Mouse (Mus musculus): ENCODE data around the gene Eva1c. TPM values are rescaled to one million over a fixed set of nuclear protein-coding genes. Genes with fewer than 3 reads are reported as not detected.

Eva1c gene
- total and polyA plus RNA-seq, 3 experiments: not detected

DNA sequence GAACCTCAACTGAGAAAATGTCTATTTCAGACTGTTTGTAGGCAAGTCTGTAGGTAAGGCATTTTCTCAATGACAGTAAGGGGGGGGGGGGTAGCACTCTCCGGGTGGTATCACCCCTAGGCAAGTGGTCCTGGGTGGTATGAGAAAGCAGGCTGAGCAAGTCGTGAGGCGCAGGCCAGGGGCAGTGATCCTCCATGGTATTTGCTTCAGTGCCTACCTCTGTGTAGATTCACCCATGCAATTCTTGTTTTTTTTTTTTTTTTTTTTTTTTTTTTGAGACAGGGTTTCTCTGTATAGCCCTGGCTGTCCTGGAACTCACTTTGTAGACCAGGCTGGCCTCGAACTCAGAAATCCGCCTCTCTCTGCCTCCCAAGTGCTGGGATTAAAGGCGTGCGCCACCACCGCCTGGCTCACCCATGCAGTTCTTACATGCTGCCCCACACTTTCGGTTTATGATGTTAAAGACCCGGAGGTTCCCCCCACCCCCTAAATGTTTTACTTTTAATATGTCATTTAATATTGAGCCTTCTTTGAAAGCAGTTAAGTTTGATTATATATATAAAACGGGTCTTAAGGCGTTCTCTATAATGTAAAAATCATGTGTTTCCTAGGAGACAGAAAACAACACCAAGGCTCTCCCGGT, 107.1 kb downstream of the Eva1c start:
- DNase-seq (ENCODE audit: extremely low read depth): peak; percentile 20
- Histone ChIP-seq H3K27me3 (replicated peaks) (no peaks in the 10 kb centered on the region), H3K9me3 (replicated peaks; ENCODE audit: low read length) (no peaks in the 10 kb centered on the region), H3K9ac (ENCODE audit: insufficient read depth, low read depth) (peak overlapping the region; percentile 55), H3K4me1 (ENCODE audit: control insufficient read depth in 1 of 2, insufficient read depth in 2 of 2) (peaks cover 2 to 10% of the 10 kb centered on the region in 2 experiments; a peak in 2 of 4 replicates), H3K27ac (ENCODE audit: insufficient read depth, low read depth) (no peak overlapping the region), H3K4me3 (replicated peaks in 1 of 3; ENCODE audit: low read depth in 2 of 3, low read length in 2 of 3, poor library complexity in 1 of 3) (peak overlapping the region; percentile 72 to 82 (median 76)), H3K79me2 (replicated peaks; ENCODE audit: control insufficient read depth, extremely low read depth, insufficient read depth, poor library complexity, severe bottlenecking) (no peaks in the 10 kb centered on the region), H3K4me2 (ENCODE audit: insufficient read depth, low read depth, poor library complexity, severe bottlenecking) (peak overlapping the region; percentile 2), H3K36me3 (replicated peaks in 1 of 2; ENCODE audit: control insufficient read depth in 1 of 2, insufficient read depth in 1 of 2, low read length in 1 of 2) (peaks cover 12 to 55% of the 10 kb centered on the region in 2 experiments)
- TF ChIP-seq MXI1 (IDR thresholded peaks at IDR 0.05; ENCODE audit: low read depth, low read length): no peak
- peak; percentile 69 for TF ChIP-seq ZNF384 (IDR thresholded peaks at IDR 0.05; ENCODE audit: low read depth, low read length)
- in situ Hi-C loops (cut with MboI; ENCODE audit: low pct_ligation_motif_present, low pct_unique_long_range_greater_than_20kb, low sequenced_read_pairs) (loop anchor here (10.0 kb wide), 1 partner anchor 111 kb away; the partner anchor contains the start of gene Paxbp1), dilution Hi-C loops (cut with MboI; ENCODE audit: extremely low pct_ligation_motif_present, extremely low pct_unique_long_range_greater_than_20kb, low sequenced_read_pairs) (no loop called here)

DNA sequence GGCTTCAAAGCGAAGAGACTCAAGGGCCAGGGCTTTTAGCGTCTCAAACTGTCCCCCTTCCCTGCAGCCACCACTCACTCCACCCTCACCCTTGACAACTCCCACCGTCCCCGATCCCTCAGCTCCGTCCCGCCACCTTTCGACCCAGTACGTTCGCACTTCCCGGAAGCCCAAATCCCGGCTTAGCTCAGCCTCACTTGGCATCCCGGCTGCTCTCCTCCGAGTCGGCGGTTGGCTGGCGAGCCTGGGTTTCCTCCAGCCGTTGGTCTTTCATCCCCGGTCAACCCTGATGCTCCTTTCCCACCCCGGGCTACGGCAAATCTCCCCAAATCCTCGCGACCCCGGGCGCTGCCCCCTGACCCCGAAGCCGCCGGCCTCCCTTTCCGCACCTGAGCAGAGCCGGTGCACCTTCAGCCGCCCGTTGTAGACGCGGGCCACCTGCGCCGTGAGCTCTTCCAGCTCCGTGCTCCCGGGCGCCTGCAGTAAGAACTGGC, 107.7 kb downstream of the Eva1c start:
- H3K36me3 ChIP-seq (replicated peaks in 1 of 2; ENCODE audit: control insufficient read depth in 1 of 2, insufficient read depth in 1 of 2, low read length in 1 of 2): peaks cover 13 to 51% of the 10 kb centered on the region in 2 experiments
- H3K79me2 ChIP-seq (replicated peaks; ENCODE audit: control insufficient read depth, extremely low read depth, insufficient read depth, poor library complexity, severe bottlenecking): no peaks in the 10 kb centered on the region
- in situ Hi-C loops (cut with MboI; ENCODE audit: low pct_ligation_motif_present, low pct_unique_long_range_greater_than_20kb, low sequenced_read_pairs): loop anchor here (10.0 kb wide), 1 partner anchor 111 kb away; the partner anchor contains the start of gene Paxbp1
- peak overlapping the region; percentile 3; the same call in 1 of the 2 replicates for H3K27ac ChIP-seq (ENCODE audit: insufficient read depth, low read depth)
- peak overlapping the region; percentile 2; the same call in 1 of the 2 replicates for H3K4me2 ChIP-seq (ENCODE audit: insufficient read depth, low read depth, poor library complexity, severe bottlenecking)
- peak; percentile 65 for DNase-seq (ENCODE audit: extremely low read depth)
- H3K27me3 ChIP-seq (replicated peaks): no peaks in the 10 kb centered on the region
- peak overlapping the region; percentile 72 to 82 (median 76) for H3K4me3 ChIP-seq (replicated peaks in 1 of 3; ENCODE audit: low read depth in 2 of 3, low read length in 2 of 3, poor library complexity in 1 of 3)
- H3K9me3 ChIP-seq (replicated peaks; ENCODE audit: low read length): no peaks in the 10 kb centered on the region
- H3K4me1 ChIP-seq (ENCODE audit: control insufficient read depth in 1 of 2, insufficient read depth in 2 of 2): peaks cover 2 to 10% of the 10 kb centered on the region in 2 experiments; a peak in 2 of 4 replicates
- dilution Hi-C loops (cut with MboI; ENCODE audit: extremely low pct_ligation_motif_present, extremely low pct_unique_long_range_greater_than_20kb, low sequenced_read_pairs): no loop called here
- peak overlapping the region; percentile 55 for H3K9ac ChIP-seq (ENCODE audit: insufficient read depth, low read depth)
- no peak for TF ChIP-seq MAFK (IDR thresholded peaks at IDR 0.05; ENCODE audit: insufficient replicate concordance, low read length)
- no peak for TF ChIP-seq MEF2A (IDR thresholded peaks at IDR 0.05; ENCODE audit: borderline replicate concordance, low read depth, low read length)
- TF ChIP-seq JUN (IDR thresholded peaks at IDR 0.05; ENCODE audit: insufficient read depth, low read depth, low read length): no peak
- peak; percentile 17; the same call in 1 of the 2 replicates for TF ChIP-seq EP300 (IDR thresholded peaks at IDR 0.05; ENCODE audit: low read length)
- no peak for TF ChIP-seq IRF4 (IDR thresholded peaks at IDR 0.05; ENCODE audit: low read depth, low read length)
- no peak for TF ChIP-seq SMC3 (IDR thresholded peaks at IDR 0.05; ENCODE audit: low read depth, low read length)
- TF ChIP-seq CHD2 (IDR thresholded peaks at IDR 0.05; ENCODE audit: low read length): no peak
- TF ChIP-seq SIN3A (IDR thresholded peaks at IDR 0.05; ENCODE audit: low read length): no peak
- no peak for TF ChIP-seq ZKSCAN1 (IDR thresholded peaks at IDR 0.05; ENCODE audit: borderline replicate concordance, low read depth, low read length)
- no peak for TF ChIP-seq MAX (IDR thresholded peaks at IDR 0.05; ENCODE audit: low read length)
- no peak for TF ChIP-seq E2F4 (IDR thresholded peaks at IDR 0.05; ENCODE audit: insufficient replicate concordance, low read depth, low read length)
- peak; percentile 78 for TF ChIP-seq ELF1 (IDR thresholded peaks at IDR 0.05; ENCODE audit: low read depth, low read length)
- TF ChIP-seq ZMIZ1 (IDR thresholded peaks at IDR 0.05; ENCODE audit: low read depth, low read length): no peak
- no peak; the same call in none of the 2 replicates for TF ChIP-seq RAD21 (IDR thresholded peaks at IDR 0.05; ENCODE audit: low read depth, low read length)
- TF ChIP-seq NRF1 (IDR thresholded peaks at IDR 0.05; ENCODE audit: low read depth, low read length): no peak
- no peak for TF ChIP-seq BHLHE40 (IDR thresholded peaks at IDR 0.05; ENCODE audit: low read depth, low read length)
- TF ChIP-seq PAX5 (IDR thresholded peaks at IDR 0.05; ENCODE audit: low read length): no peak
- no peak for TF ChIP-seq UBTF (IDR thresholded peaks at IDR 0.05; ENCODE audit: low read depth, low read length)
- no peak for TF ChIP-seq ZNF384 (IDR thresholded peaks at IDR 0.05; ENCODE audit: low read depth, low read length)
- 0 out of 2 replicates have a peak, but pooled peaks have one; percentile 6 for TF ChIP-seq ETS1 (conservative IDR thresholded peaks at IDR 0.05; ENCODE audit: low read depth, low read length)
- peak; percentile 43; the same call in 1 of the 2 replicates for TF ChIP-seq TBP (conservative IDR thresholded peaks at IDR 0.05; ENCODE audit: low read depth, low read length)
- TF ChIP-seq ZC3H11A (IDR thresholded peaks at IDR 0.05; ENCODE audit: low read depth, low read length): no peak
- no peak for TF ChIP-seq JUND (conservative IDR thresholded peaks at IDR 0.05; ENCODE audit: low read depth, low read length)
- TF ChIP-seq GABPA (IDR thresholded peaks at IDR 0.05; ENCODE audit: insufficient replicate concordance, low read depth, low read length): no peak
- no peak for TF ChIP-seq NELFE (IDR thresholded peaks at IDR 0.05; ENCODE audit: low read depth, low read length)
- no peak; the same call in 1 of the 2 replicates for TF ChIP-seq POLR2AphosphoS2 (IDR thresholded peaks at IDR 0.05; ENCODE audit: low read depth, low read length)
- TF ChIP-seq RCOR1 (conservative IDR thresholded peaks at IDR 0.05; ENCODE audit: low read depth, low read length): peak; percentile 79
- peak in 1 of 2 experiments; percentile 15; a peak in 1 of 4 replicates for TF ChIP-seq CTCF (conservative IDR thresholded peaks at IDR 0.05 in 1 of 2, IDR thresholded peaks at IDR 0.05 in 1 of 2; ENCODE audit: low read depth in 2 of 2, low read length in 2 of 2)
- no peak for TF ChIP-seq USF1 (IDR thresholded peaks at IDR 0.05; ENCODE audit: low read depth, low read length)
